ENCODE assay signal across 27 mouse cellular contexts in the genomic region with DNA sequence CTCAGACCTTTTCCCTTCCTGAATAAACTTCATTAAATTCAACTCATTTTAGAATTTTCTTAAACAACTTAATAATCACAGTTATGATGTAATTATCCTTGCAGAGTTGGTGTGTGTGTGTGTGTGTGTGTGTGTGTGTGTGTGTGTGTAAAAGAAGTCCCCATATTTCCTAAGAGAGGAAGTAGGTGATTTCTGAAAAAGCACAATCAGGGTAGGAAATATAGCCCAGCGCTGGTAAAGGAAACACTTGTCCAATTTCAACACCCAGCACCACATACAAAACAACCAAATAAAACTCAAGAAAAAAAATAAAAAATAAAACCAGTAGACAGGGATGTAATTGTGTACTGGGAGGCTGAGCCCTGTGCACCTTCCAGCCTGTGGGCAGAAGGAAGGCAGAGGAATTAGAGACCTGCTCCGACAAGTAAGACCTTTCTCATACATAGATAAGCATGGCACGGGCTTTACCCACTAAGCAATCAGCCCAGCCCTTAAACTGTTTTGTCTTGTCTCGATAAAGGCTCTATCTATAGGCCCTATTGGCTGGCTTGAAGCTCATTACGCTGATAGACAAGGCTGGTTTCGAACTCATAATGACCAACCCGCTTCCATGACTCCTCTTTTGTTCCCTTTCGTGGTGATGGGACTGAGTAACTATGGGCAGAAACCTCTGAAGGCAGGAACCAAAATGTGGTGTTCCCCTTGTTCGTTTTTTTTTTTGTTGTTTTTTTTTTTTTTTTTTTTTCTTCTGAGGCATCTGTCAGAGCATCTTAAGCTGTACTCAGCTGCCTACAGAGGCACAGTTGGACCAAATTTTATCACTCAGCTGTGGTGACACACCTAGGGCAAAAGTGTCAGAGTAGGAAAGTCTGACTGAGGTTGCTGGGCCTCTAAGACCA. TPM values are rescaled to one million over a fixed set of nuclear protein-coding genes. Genes with fewer than 3 reads are reported as not detected.
DNase-seq lines count a peak whose midpoint lies in the region; ATAC-seq and TF ChIP-seq lines count a peak whose summit lies in the region.
"Had no signal": no experiment of that assay in that cellular context is flagged by ENCODE, and none has a peak within 500 bp of the region (broad histone marks: within the 10 kb centered on the region; RNA-seq: fewer than 3 reads in every experiment).

No protein-coding gene starts in this region.

- TF ChIP-seq EP300 in liver, postnatal 0 days (IDR thresholded peaks at IDR 0.05; ENCODE audit: low read depth): peak; percentile 49

- ATAC-seq in liver, embryonic 11.5 days (replicated peaks; ENCODE audit: low FRiP score): peak; percentile 76
- no peak for ATAC-seq in liver, postnatal 0 days
- ATAC-seq: forebrain, embryonic 13.5 days; midbrain, embryonic 15.5 days had no signal

- intact Hi-C loops in left cerebral cortex, postnatal 25 days (cut with DNase I): loop anchor here (10.0 kb wide), 1 partner anchor 53 kb away; no protein-coding TSS in a partner anchor

- no peak overlapping the region for H3K4me2 ChIP-seq in liver, embryonic 11.5 days
- no peak overlapping the region for H3K4me2 ChIP-seq in liver, postnatal 0 days (ENCODE audit: low read depth, low read length)
- H3K4me2 ChIP-seq: embryonic facial prominence, embryonic 12.5 days; forebrain, embryonic 13.5 days; hindbrain, embryonic 14.5 days; midbrain, embryonic 15.5 days; neural tube, embryonic 13.5 days had no signal

- WGBS in liver, embryonic 11.5 days: 66% methylated on average over 9 of the region's 9 CpGs
- WGBS in liver, postnatal 0 days (ENCODE audit: insufficient replicate concordance): 52% methylated on average over 9 of the region's 9 CpGs

- TF ChIP-seq CTCF in liver, postnatal 0 days (IDR thresholded peaks at IDR 0.05; ENCODE audit: low read depth): no peak

- peak; percentile 50 for DNase-seq in 416B (ENCODE audit: low read depth)
- peak; percentile 47 for DNase-seq in c-Kit-positive CD71-positive TER-119-positive erythroid progenitor cells, embryonic 14.5 days (ENCODE audit: low spot score)
- no peak for DNase-seq in liver, embryonic 11.5 days (ENCODE audit: low spot score)
- no peak for DNase-seq in liver, postnatal 0 days
- DNase-seq in natural killer cell, adult 2 months (ENCODE audit: low spot score in 2 of 2): no peak
- DNase-seq in adrenal gland, adult 8-10 months: no peak
- no peak for DNase-seq in left cerebral cortex, postnatal 25 days (ENCODE audit: low spot score in 2 of 2)
- no peak for DNase-seq in thymus, postnatal 4 days
- DNase-seq: adrenal gland, postnatal 25 days; cerebellum, adult 11-12 months; heart, postnatal 4 days; kidney, adult 2 months; lung, postnatal 10 days; thymus, postnatal 14 days had no signal

- H3K9me3 ChIP-seq in liver, embryonic 11.5 days (ENCODE audit: control insufficient read depth, low read length): peaks cover 6% of the 10 kb centered on the region; the same call in 1 of the 2 replicates
- peaks cover 4% of the 10 kb centered on the region; the same call in 1 of the 2 replicates for H3K9me3 ChIP-seq in liver, postnatal 0 days (ENCODE audit: low read length)
- H3K9me3 ChIP-seq: heart, embryonic 10.5 days; neural tube, embryonic 13.5 days had no signal

- H3K36me3 ChIP-seq in liver, embryonic 11.5 days (ENCODE audit: control insufficient read depth, insufficient read depth, low read length): no peaks in the 10 kb centered on the region
- H3K36me3 ChIP-seq in liver, postnatal 0 days (replicated peaks; ENCODE audit: insufficient read depth, low read length): no peaks in the 10 kb centered on the region
- H3K36me3 ChIP-seq: embryonic facial prominence, embryonic 12.5 days; heart, embryonic 10.5 days; limb, embryonic 10.5 days; midbrain, embryonic 15.5 days; neural tube, embryonic 13.5 days had no signal

- no peaks in the 10 kb centered on the region for H3K27me3 ChIP-seq in liver, embryonic 11.5 days (replicated peaks; ENCODE audit: control insufficient read depth, insufficient read depth, low read length)
- H3K27me3 ChIP-seq in liver, postnatal 0 days (ENCODE audit: insufficient read depth, low read length): no peaks in the 10 kb centered on the region
- H3K27me3 ChIP-seq: embryonic facial prominence, embryonic 12.5 days; forebrain, embryonic 13.5 days; midbrain, embryonic 15.5 days; neural tube, embryonic 13.5 days had no signal

- peaks cover 3% of the 10 kb centered on the region; the same call in 1 of the 2 replicates for H3K4me1 ChIP-seq in liver, embryonic 11.5 days (replicated peaks; ENCODE audit: control insufficient read depth, insufficient read depth, low read length)
- 0 out of 2 replicates have a peak, but pooled peaks cover 7% of the 10 kb centered on the region for H3K4me1 ChIP-seq in liver, postnatal 0 days (ENCODE audit: insufficient read depth)
- H3K4me1 ChIP-seq: embryonic facial prominence, embryonic 12.5 days; forebrain, embryonic 13.5 days; midbrain, embryonic 15.5 days had no signal

- no peak overlapping the region for H3K4me3 ChIP-seq in liver, embryonic 11.5 days (ENCODE audit: low read depth, low read length)
- no peak overlapping the region for H3K4me3 ChIP-seq in liver, postnatal 0 days (ENCODE audit: low read depth, low read length)
- H3K4me3 ChIP-seq: embryonic facial prominence, embryonic 12.5 days; erythroblast, embryonic 14.5 days; forebrain, embryonic 13.5 days; heart, embryonic 10.5 days; limb, embryonic 10.5 days; midbrain, embryonic 15.5 days; neural tube, embryonic 13.5 days had no signal

- no peak overlapping the region for H3K9ac ChIP-seq in liver, embryonic 11.5 days (ENCODE audit: low read depth, low read length)
- no peak overlapping the region for H3K9ac ChIP-seq in liver, postnatal 0 days (replicated peaks)
- H3K9ac ChIP-seq: embryonic facial prominence, embryonic 12.5 days; forebrain, embryonic 13.5 days; hindbrain, embryonic 14.5 days; midbrain, embryonic 15.5 days; neural tube, embryonic 13.5 days had no signal

- no peak overlapping the region for H3K27ac ChIP-seq in liver, embryonic 11.5 days (ENCODE audit: low read depth, low read length)
- H3K27ac ChIP-seq in liver, postnatal 0 days (ENCODE audit: low read depth): no peak overlapping the region
- H3K27ac ChIP-seq: embryonic facial prominence, embryonic 12.5 days; forebrain, embryonic 13.5 days; heart, embryonic 10.5 days; hindbrain, embryonic 14.5 days; kidney, postnatal 0 days; limb, embryonic 10.5 days; midbrain, embryonic 15.5 days; neural tube, embryonic 13.5 days had no signal

RNA-seq across cellular contexts. Expression of a gene that starts 17.2 kb away (rescaled TPM):
- 8.4 and 10.2 TPM in 2 replicates for polyA plus RNA-seq in liver, embryonic 11.5 days (2014; fragmentation: Nextera tagmentation; extraction: Ambion mirVana)
- 5.3 and 6.3 TPM in 2 replicates for polyA plus RNA-seq in liver, postnatal 0 days (2015; fragmentation: Nextera tagmentation; extraction: Ambion mirVana)
- total RNA-seq in adrenal gland, adult 8-10 months (2022): 100 to 1,000 TPM; 142 to 160 (median 152) TPM
- total RNA-seq in left cerebral cortex, postnatal 25 days (2021): 100 to 1,000 TPM; 131 to 134 TPM

RNA-seq across cellular contexts. Expression of a gene that starts 25.8 kb away (rescaled TPM):
- polyA plus RNA-seq in liver, embryonic 11.5 days (2014; fragmentation: Nextera tagmentation; extraction: Ambion mirVana): 0.47 TPM in 1 of 2 replicates, not detected in the other
- 0.32 and 0.55 TPM in 2 replicates for polyA plus RNA-seq in liver, postnatal 0 days (2015; fragmentation: Nextera tagmentation; extraction: Ambion mirVana)
- under 1 TPM; 0.13 to 0.32 (median 0.18) TPM for total RNA-seq in adrenal gland, adult 8-10 months (2022)
- total RNA-seq in left cerebral cortex, postnatal 25 days (2021): not detected
- total RNA-seq: gastrocnemius, adult 8-10 months; layer of hippocampus, postnatal 10 days; left cerebral cortex, adult 8-10 months; megakaryocyte, adult 5-6 weeks had no signal
- polyA plus RNA-seq: erythroblast, embryonic 14.5 days; forebrain, embryonic 13.5 days; heart, embryonic 10.5 days; hindbrain, embryonic 14.5 days; kidney, postnatal 0 days; limb, embryonic 10.5 days; midbrain, embryonic 15.5 days; neural tube, embryonic 13.5 days had no signal

Comparison
In these comparisons a context has a peak if more than half of its experiments do, and no peak if none do; other contexts are left out.
1. DNase-seq: peak in 416B (single experiment) and c-Kit-positive CD71-positive TER-119-positive erythroid progenitor cells, embryonic 14.5 days (single experiment); none in liver, embryonic 11.5 days (single experiment), liver, postnatal 0 days (single experiment), natural killer cell, adult 2 months (0 of 2), adrenal gland, adult 8-10 months (single experiment), left cerebral cortex, postnatal 25 days (0 of 2) and thymus, postnatal 4 days (single experiment).